Mouse (Mus musculus) embryonic facial prominence, embryonic 14.5 days (tissue): ENCODE measurements around the gene Cdkn1b. TPM values are rescaled to one million over a fixed set of nuclear protein-coding genes. Genes with fewer than 3 reads are reported as not detected.

Experiments
- ATAC-seq: fragments of 200-750 bp; cut with Nextera tagmentation; 2 replicates; pipeline ENCODE4 v1.8.0; 2017; ENCODE audit warnings: low read depth, moderate number of reproducible peaks, moderate TSS enrichment
- DNase-seq: peaks from one replicate; pipeline ENCODE4 v3.0.0-alpha.2; 2015; ENCODE audit warnings: low spot score
- H3K27ac ChIP-seq: fragments of 300-500 bp; sonication (generic); replicated peaks from 2 replicates; pipeline ENCODE4 v1.5.1; 2014; ENCODE audit warnings: low read depth, mild to moderate bottlenecking, low read length, moderate library complexity
- H3K27me3 ChIP-seq: fragments of 300-500 bp; sonication (generic); replicated peaks from 2 replicates; pipeline ENCODE4 v1.6.1; 2014; ENCODE audit warnings: low read length; ENCODE audit not compliant: control insufficient read depth, insufficient read depth
- H3K36me3 ChIP-seq: fragments of 300-500 bp; sonication (generic); 2 replicates; pipeline ENCODE4 v1.6.1; 2014; ENCODE audit warnings: low read length, mixed read lengths; ENCODE audit not compliant: control insufficient read depth, insufficient read depth
- H3K4me1 ChIP-seq: fragments of 300-500 bp; sonication (generic); 2 replicates; pipeline ENCODE4 v1.6.1; 2014; ENCODE audit warnings: antibody characterized with exemption, low read length; ENCODE audit not compliant: control insufficient read depth, insufficient read depth
- H3K4me2 ChIP-seq: fragments of 300-500 bp; sonication (generic); 2 replicates; pipeline ENCODE4 v1.6.1; 2014; ENCODE audit warnings: low read depth, mild to moderate bottlenecking, low read length, moderate library complexity, mixed read lengths
- H3K4me3 ChIP-seq: fragments of 300-500 bp; sonication (generic); 2 replicates; pipeline ENCODE4 v1.5.1; 2014; ENCODE audit warnings: low read depth, mild to moderate bottlenecking, low read length
- H3K9ac ChIP-seq: fragments of 300-500 bp; sonication (generic); 2 replicates; pipeline ENCODE4 v1.6.1; 2014; ENCODE audit warnings: low read depth, mild to moderate bottlenecking, low read length, moderate library complexity, mixed read lengths
- H3K9me3 ChIP-seq: fragments of 300-500 bp; sonication (generic); 2 replicates; pipeline ENCODE4 v1.6.1; 2016; ENCODE audit warnings: low read length; ENCODE audit not compliant: control insufficient read depth
- WGBS: fragments of 180-500 bp; shearing (Covaris S2); extraction: QIAGEN DNeasy Blood & Tissue Kit; methylation state at CpG from one replicate; pipeline ENCODE4 v1.1.7; 2014; 5-methylcytosine and 5-hydroxymethylcytosine counted together
- polyA plus RNA-seq: library from polyadenylated mRNA; unstranded; fragments of >200 nt; fragmentation: Nextera tagmentation; extraction: Ambion mirVana; gene quantifications from 2 replicates; pipeline ENCODE4 v1.2.1, GENCODE M21; 2014

Cdkn1b gene
- 17.3 and 17.6 TPM in 2 replicates for polyA plus RNA-seq

- Histone ChIP-seq H3K27ac (peak within 1 kb of the TSS; percentile 97), H3K36me3 (peaks cover 5% of the 10 kb centered on the region; the same call in 1 of the 2 replicates), H3K27me3 (no peaks in the 10 kb centered on the region), H3K4me1 (peaks cover 18% of the 10 kb centered on the region), H3K4me2 (peak within 1 kb of the TSS; percentile 92), H3K4me3 (peak within 1 kb of the TSS; percentile 72), H3K9me3 (no peaks in the 10 kb centered on the region), H3K9ac (peak within 1 kb of the TSS; percentile 88)
- DNase-seq, result peak; percentile 97
- WGBS, result under 1% methylated on average over 57 of the region's 77 CpGs
- peak; percentile 96 for ATAC-seq
These were observed at the start of gene Cdkn1b for GRCm38 (mm10) chr6:134920190-134921013. Gene Cdkn1b (plus strand): TSS chr6:134920401.

- Histone ChIP-seq H3K4me2 (no peak overlapping the region), H3K4me1 (no peaks in the 10 kb centered on the region), H3K4me3 (no peak overlapping the region), H3K9ac (no peak overlapping the region), H3K36me3 (peaks cover 18% of the 10 kb centered on the region; the same call in 1 of the 2 replicates), H3K9me3 (0 out of 2 replicates have a peak, but pooled peaks cover 3% of the 10 kb centered on the region), H3K27me3 (no peaks in the 10 kb centered on the region), H3K27ac (no peak overlapping the region)
- WGBS, result 92% methylated on average over 4 of the region's 4 CpGs
- DNase-seq (no peak), ATAC-seq (no peak)
These were observed 49.3 kb upstream of the Cdkn1b start for GRCm38 (mm10) chr6:134870887-134871286.

GRCm38 (mm10) chr6:134872236-134872635 is 48.0 kb upstream of the Cdkn1b start:
- H3K4me2 ChIP-seq, result no peak overlapping the region
- no peak overlapping the region for H3K27ac ChIP-seq
- 0 out of 2 replicates have a peak, but pooled peaks cover 3% of the 10 kb centered on the region for H3K9me3 ChIP-seq
- no peaks in the 10 kb centered on the region for H3K4me1 ChIP-seq
- no peak for DNase-seq
- H3K4me3 ChIP-seq, result no peak overlapping the region
- H3K9ac ChIP-seq, result no peak overlapping the region
- ATAC-seq, result no peak
- peaks cover 18% of the 10 kb centered on the region; the same call in 1 of the 2 replicates for H3K36me3 ChIP-seq
- H3K27me3 ChIP-seq, result no peaks in the 10 kb centered on the region
- WGBS, result 85% methylated on average over 2 of the region's 2 CpGs

- Histone ChIP-seq H3K4me1 (no peaks in the 10 kb centered on the region), H3K4me2 (no peak overlapping the region), H3K27me3 (no peaks in the 10 kb centered on the region), H3K9me3 (0 out of 2 replicates have a peak, but pooled peaks cover 3% of the 10 kb centered on the region), H3K27ac (no peak overlapping the region), H3K36me3 (peaks cover 18% of the 10 kb centered on the region; the same call in 1 of the 2 replicates), H3K4me3 (no peak overlapping the region), H3K9ac (no peak overlapping the region)
- 88% methylated on average over 2 of the region's 2 CpGs for WGBS
- DNase-seq (no peak), ATAC-seq (no peak)
These were observed 47.2 kb upstream of the Cdkn1b start for GRCm38 (mm10) chr6:134873018-134873417.

- 78% methylated on average over 6 of the region's 6 CpGs for WGBS
- Histone ChIP-seq H3K4me1 (peaks cover 11% of the 10 kb centered on the region; the same call in 1 of the 2 replicates), H3K9ac (no peak overlapping the region), H3K36me3 (no peaks in the 10 kb centered on the region), H3K27ac (no peak overlapping the region), H3K4me2 (no peak overlapping the region), H3K27me3 (no peaks in the 10 kb centered on the region), H3K9me3 (no peaks in the 10 kb centered on the region), H3K4me3 (no peak overlapping the region)
- ATAC-seq (no peak), DNase-seq (no peak)
These were observed 43.4 kb upstream of the Cdkn1b start for GRCm38 (mm10) chr6:134876795-134877194.

- Histone ChIP-seq H3K27ac (no peak overlapping the region), H3K9me3 (no peaks in the 10 kb centered on the region), H3K9ac (no peak overlapping the region), H3K4me1 (peaks cover 11% of the 10 kb centered on the region; the same call in 1 of the 2 replicates), H3K27me3 (no peaks in the 10 kb centered on the region), H3K36me3 (no peaks in the 10 kb centered on the region), H3K4me3 (no peak overlapping the region), H3K4me2 (no peak overlapping the region)
- DNase-seq (no peak), ATAC-seq (no peak)
- 82% methylated on average over 4 of the region's 4 CpGs for WGBS
These were observed 42.9 kb upstream of the Cdkn1b start for GRCm38 (mm10) chr6:134877276-134877675.

- Histone ChIP-seq H3K36me3 (no peaks in the 10 kb centered on the region), H3K4me2 (no peak overlapping the region), H3K4me3 (no peak overlapping the region), H3K27ac (no peak overlapping the region), H3K9ac (no peak overlapping the region), H3K9me3 (no peaks in the 10 kb centered on the region), H3K4me1 (peaks cover 11% of the 10 kb centered on the region; the same call in 1 of the 2 replicates), H3K27me3 (no peaks in the 10 kb centered on the region)
- WGBS, result 73% methylated on average over 1 of the region's 1 CpGs
- DNase-seq (no peak), ATAC-seq (no peak)
These were observed 42.3 kb upstream of the Cdkn1b start for GRCm38 (mm10) chr6:134877892-134878291.

GRCm38 (mm10) chr6:134879556-134879955 is 40.6 kb upstream of the Cdkn1b start:
- ATAC-seq (no peak), DNase-seq (no peak)
- Histone ChIP-seq H3K36me3 (no peaks in the 10 kb centered on the region), H3K4me2 (no peak overlapping the region), H3K4me3 (no peak overlapping the region), H3K9me3 (no peaks in the 10 kb centered on the region), H3K27me3 (no peaks in the 10 kb centered on the region), H3K27ac (no peak overlapping the region), H3K9ac (no peak overlapping the region), H3K4me1 (peaks cover 11% of the 10 kb centered on the region; the same call in 1 of the 2 replicates)
- WGBS, result 67% methylated on average over 5 of the region's 5 CpGs
